Mouse (Mus musculus) olfactory bulb, adult 2 months (tissue): Measurements from ENCODE around the gene Ttc32.

Experiments used
- CTCF ChIP-seq: fragments of 200-500 bp; IDR thresholded peaks from 2 replicates; pipeline ENCODE4 v1.5.1; 2012; ENCODE audit warnings: low read depth, mild to moderate bottlenecking, low read length, moderate library complexity; ENCODE audit not compliant: insufficient read depth
- POLR2A ChIP-seq: fragments of 200-500 bp; IDR thresholded peaks from 2 replicates; pipeline ENCODE4 v1.6.1; 2012; ENCODE audit warnings: mild to moderate bottlenecking, low read depth, low read length, moderate library complexity; ENCODE audit not compliant: insufficient read depth

- TF ChIP-seq CTCF (no peak), POLR2A (no peak)
These were observed 5.7 kb upstream of the Ttc32 start for GRCm38 (mm10) chr12:9024071-9024470.
